Mouse (Mus musculus) kidney, embryonic 16.5 days (tissue): ENCODE results near the gene Pik3ip1. TPM values are rescaled to one million over a fixed set of nuclear protein-coding genes. Genes with fewer than 3 reads are reported as not detected.

Experiments used
- ATAC-seq: fragments of 200-750 bp; cut with Nextera tagmentation; 2 replicates; pipeline ENCODE4 v1.8.0; 2017; ENCODE audit warnings: moderate TSS enrichment; ENCODE audit not compliant: low FRiP score, low TSS enrichment
- H3K27ac ChIP-seq: fragments of 300-500 bp; sonication (generic); 2 replicates; pipeline ENCODE4 v1.5.1; 2014; ENCODE audit warnings: low read length
- H3K27me3 ChIP-seq: fragments of 300-500 bp; sonication (generic); 2 replicates; pipeline ENCODE4 v1.6.1; 2014; ENCODE audit warnings: low read length, control low read depth, mixed read lengths; ENCODE audit not compliant: insufficient read depth
- H3K36me3 ChIP-seq: fragments of 300-500 bp; sonication (generic); 2 replicates; pipeline ENCODE4 v1.6.1; 2014; ENCODE audit warnings: low read length, control low read depth, mixed read lengths; ENCODE audit not compliant: insufficient read depth
- H3K4me1 ChIP-seq: fragments of 300-500 bp; sonication (generic); 2 replicates; pipeline ENCODE4 v1.6.1; 2014; ENCODE audit warnings: low read length, control low read depth, mixed read lengths; ENCODE audit not compliant: insufficient read depth
- H3K4me2 ChIP-seq: fragments of 300-500 bp; sonication (generic); replicated peaks from 2 replicates; pipeline ENCODE4 v1.6.1; 2014; ENCODE audit warnings: low read depth, low read length
- H3K4me3 ChIP-seq: fragments of 300-500 bp; sonication (generic); 2 replicates; pipeline ENCODE4 v1.5.1; 2014; ENCODE audit warnings: mild to moderate bottlenecking, low read length
- H3K9ac ChIP-seq: fragments of 300-500 bp; sonication (generic); replicated peaks from 2 replicates; pipeline ENCODE4 v1.6.1; 2014; ENCODE audit warnings: low read length
- H3K9me3 ChIP-seq: fragments of 300-500 bp; sonication (generic); 2 replicates; pipeline ENCODE4 v1.6.1; 2016; ENCODE audit warnings: low read length, control low read depth
- WGBS: fragments of 180-500 bp; shearing (Covaris S2); extraction: QIAGEN DNeasy Blood & Tissue Kit; methylation state at CpG from one replicate; pipeline ENCODE4 v1.1.7; 2014; 5-methylcytosine and 5-hydroxymethylcytosine counted together
- polyA plus RNA-seq: library from polyadenylated mRNA; unstranded; fragments of >200 nt; fragmentation: Nextera tagmentation; extraction: Ambion mirVana; gene quantifications from 2 replicates; pipeline ENCODE4 v1.2.1, GENCODE M21; 2015

The Pik3ip1 gene
- polyA plus RNA-seq, 1 experiment from 2014 or later, result 10.5 TPM

- 30% methylated on average over 4 of the region's 4 CpGs for WGBS
- Histone ChIP-seq H3K36me3 (peaks cover 15% of the 10 kb centered on the region), H3K9me3 (0 out of 2 replicates have a peak, but pooled peaks cover 3% of the 10 kb centered on the region), H3K4me2 (no peak overlapping the region), H3K4me1 (no peaks in the 10 kb centered on the region), H3K27me3 (no peaks in the 10 kb centered on the region), H3K9ac (no peak overlapping the region), H3K4me3 (no peak overlapping the region), H3K27ac (no peak overlapping the region)
- peak; percentile 78; the same call in 1 of the 2 replicates for ATAC-seq
Observed at GRCm38 (mm10) chr11:3386941-3387368, 56.8 kb downstream of the Pik3ip1 start.

- Histone ChIP-seq H3K4me1 (no peaks in the 10 kb centered on the region), H3K9me3 (0 out of 2 replicates have a peak, but pooled peaks cover 3% of the 10 kb centered on the region), H3K27me3 (no peaks in the 10 kb centered on the region), H3K27ac (no peak overlapping the region), H3K4me3 (no peak overlapping the region), H3K9ac (no peak overlapping the region), H3K36me3 (peaks cover 14% of the 10 kb centered on the region), H3K4me2 (no peak overlapping the region)
- ATAC-seq, result no peak
- 81% methylated on average over 6 of the region's 6 CpGs for WGBS
Observed at GRCm38 (mm10) chr11:3387482-3388196, 57.4 kb downstream of the Pik3ip1 start.

DNA sequence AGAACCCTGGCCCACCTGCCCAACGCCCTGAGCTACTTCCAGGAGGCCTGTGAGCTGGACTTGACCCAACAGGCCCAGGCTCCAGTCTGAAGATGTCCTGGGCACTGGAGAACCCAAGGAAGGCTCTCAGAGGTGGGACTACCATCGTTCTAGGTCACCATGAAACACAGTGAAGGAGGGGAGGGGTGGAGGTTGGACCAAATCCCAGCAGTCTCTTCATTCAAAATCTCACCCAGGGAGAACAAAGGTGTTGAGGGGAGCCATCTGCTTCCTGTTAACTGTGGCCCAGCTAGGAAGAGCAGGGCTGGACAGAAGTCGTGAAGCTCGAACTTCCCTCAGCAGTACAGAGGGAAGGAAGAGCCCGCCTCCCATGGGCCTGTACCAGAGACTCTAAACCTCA, 59.8 kb downstream of the Pik3ip1 start:
- no peak overlapping the region for H3K4me3 ChIP-seq
- 0 out of 2 replicates have a peak, but pooled peaks cover 4% of the 10 kb centered on the region for H3K36me3 ChIP-seq
- WGBS, result 70% methylated on average over 5 of the region's 5 CpGs
- H3K9ac ChIP-seq, result no peak overlapping the region
- H3K9me3 ChIP-seq, result no peaks in the 10 kb centered on the region
- no peak overlapping the region for H3K4me2 ChIP-seq
- no peaks in the 10 kb centered on the region for H3K27me3 ChIP-seq
- no peak for ATAC-seq
- no peaks in the 10 kb centered on the region for H3K4me1 ChIP-seq
- no peak overlapping the region for H3K27ac ChIP-seq

DNA sequence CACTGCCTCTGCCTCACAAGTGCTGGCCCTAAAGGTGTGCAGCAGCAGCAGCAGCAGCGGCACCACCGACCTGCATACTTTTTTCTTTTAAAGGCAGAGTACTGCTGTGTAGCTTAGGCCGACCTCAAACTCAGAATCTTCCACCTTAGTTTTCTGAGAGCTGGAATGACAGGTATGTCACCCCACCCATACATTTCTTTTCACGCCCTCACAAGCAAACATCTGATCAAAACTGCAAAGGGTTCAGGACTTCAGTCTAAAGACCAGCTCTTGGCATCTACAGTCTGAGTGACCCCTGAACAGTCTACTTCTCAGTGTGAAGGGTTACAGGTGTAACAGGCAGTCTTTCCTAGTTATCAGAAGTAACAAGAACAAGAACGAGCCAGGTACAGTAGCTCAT, 60.6 kb downstream of the Pik3ip1 start:
- Histone ChIP-seq H3K27ac (no peak overlapping the region), H3K4me3 (no peak overlapping the region), H3K4me2 (no peak overlapping the region), H3K9me3 (no peaks in the 10 kb centered on the region), H3K4me1 (no peaks in the 10 kb centered on the region), H3K27me3 (no peaks in the 10 kb centered on the region), H3K36me3 (peaks cover 4% of the 10 kb centered on the region; the same call in 1 of the 2 replicates), H3K9ac (no peak overlapping the region)
- WGBS, result 84% methylated on average over 5 of the region's 5 CpGs
- ATAC-seq, result no peak

DNA sequence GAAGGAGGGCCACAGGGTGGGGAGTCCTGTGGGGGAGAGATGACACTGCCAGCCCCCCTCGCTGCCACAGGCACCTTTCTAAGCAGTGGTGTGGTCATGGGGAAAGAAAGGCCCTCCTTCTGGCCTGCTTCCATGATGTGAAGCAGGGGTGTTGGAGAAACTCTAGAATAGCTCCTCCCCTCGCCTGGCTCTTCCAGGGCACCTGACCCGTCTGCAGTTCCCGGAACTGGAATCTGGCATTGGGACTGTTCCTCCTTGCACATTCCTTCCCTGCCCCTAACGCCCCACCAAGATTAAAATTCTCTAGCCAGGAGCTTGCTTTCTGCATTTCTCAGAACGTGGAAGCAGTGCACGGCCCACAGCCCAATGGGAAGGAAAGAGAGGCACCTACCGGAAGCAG, 62.3 kb downstream of the Pik3ip1 start:
- 74% methylated on average over 8 of the region's 8 CpGs for WGBS

More for the DNA sequence above, 62.3 kb downstream of the Pik3ip1 start:
- H3K27ac ChIP-seq, result no peak overlapping the region
- H3K9ac ChIP-seq, result no peak overlapping the region
- H3K4me1 ChIP-seq, result no peaks in the 10 kb centered on the region
- no peak overlapping the region for H3K4me2 ChIP-seq
- no peaks in the 10 kb centered on the region for H3K9me3 ChIP-seq
- no peak for ATAC-seq
- no peak overlapping the region for H3K4me3 ChIP-seq
- no peaks in the 10 kb centered on the region for H3K27me3 ChIP-seq
- peaks cover 4% of the 10 kb centered on the region; the same call in 1 of the 2 replicates for H3K36me3 ChIP-seq

Other genes starting within 250 kb of the Pik3ip1 start
- 15.2 and 20.7 TPM in 2 replicates for gene Sfi1, start 136.9 kb upstream of the Pik3ip1 start, polyA plus RNA-seq
- 47.8 and 49.5 TPM in 2 replicates for gene Eif4enif1, start 128.0 kb upstream of the Pik3ip1 start, polyA plus RNA-seq
- 244 and 249 TPM in 2 replicates for gene Drg1, start 64.0 kb upstream of the Pik3ip1 start, polyA plus RNA-seq
- 49.5 and 57.0 TPM in 2 replicates for gene Patz1, start 41.5 kb upstream of the Pik3ip1 start, polyA plus RNA-seq
- gene Limk2, start 78.8 kb downstream of the Pik3ip1 start, polyA plus RNA-seq, result 45.8 and 49.5 TPM in 2 replicates
- 45.5 and 47.0 TPM in 2 replicates for gene Rnf185, start 122.0 kb downstream of the Pik3ip1 start, polyA plus RNA-seq
- gene Pla2g3, start 157.9 kb downstream of the Pik3ip1 start, polyA plus RNA-seq, result 0.32 and 0.56 TPM in 2 replicates
- gene Inpp5j, start 174.4 kb downstream of the Pik3ip1 start, polyA plus RNA-seq, result 2.8 and 3.1 TPM in 2 replicates
- gene Selenom, start 184.3 kb downstream of the Pik3ip1 start, polyA plus RNA-seq, result 113 and 114 TPM in 2 replicates
- 110 and 116 TPM in 2 replicates for gene Smtn, start 210.2 kb downstream of the Pik3ip1 start, polyA plus RNA-seq